Mouse (Mus musculus): ENCODE results near the gene Slx4ip. TPM values are rescaled to one million over a fixed set of nuclear protein-coding genes. Genes with fewer than 3 reads are reported as not detected.

The Slx4ip gene
- polyA plus RNA-seq, 1 experiment from 2014 or later, result 5.6 TPM

DNA sequence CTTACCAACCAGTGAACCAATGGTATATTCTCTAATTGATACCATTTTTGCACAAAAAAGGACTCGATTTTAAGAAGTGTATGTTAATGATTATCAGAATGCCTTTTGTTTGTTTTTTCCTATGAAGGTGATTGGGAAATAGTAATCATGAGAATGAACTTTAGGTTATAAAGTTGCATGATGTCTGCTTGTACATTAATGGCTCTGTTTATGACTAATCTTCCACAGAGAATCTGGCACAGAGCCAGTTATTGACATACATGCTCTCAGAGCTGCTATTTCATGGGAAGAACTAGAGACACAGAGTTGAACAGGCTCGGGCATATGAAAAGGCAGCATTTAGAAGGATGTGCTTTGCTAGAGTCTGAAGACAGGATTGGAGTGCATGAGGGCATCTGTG is 5.1 kb downstream of the Slx4ip start:
- H3K4me2 ChIP-seq (ENCODE audit: low read depth, low read length), result no peak overlapping the region
- H3K9ac ChIP-seq (ENCODE audit: low read length), result no peak overlapping the region
- no peak overlapping the region for H3K4me3 ChIP-seq (replicated peaks; ENCODE audit: low read length)
- no peak for ATAC-seq (ENCODE audit: insufficient read depth, low FRiP score)
- no peaks in the 10 kb centered on the region for H3K27me3 ChIP-seq (ENCODE audit: control insufficient read depth, insufficient read depth, low read length)
- H3K36me3 ChIP-seq (ENCODE audit: control insufficient read depth, insufficient read depth, low read length), result no peaks in the 10 kb centered on the region
- no peaks in the 10 kb centered on the region for H3K9me3 ChIP-seq (replicated peaks; ENCODE audit: control insufficient read depth, low read length)
- peaks cover 4% of the 10 kb centered on the region; the same call in 1 of the 2 replicates for H3K4me1 ChIP-seq (ENCODE audit: control insufficient read depth, insufficient read depth, low read length)
- 58% methylated on average over 2 of the region's 2 CpGs for WGBS
- H3K27ac ChIP-seq (ENCODE audit: low read length), result no peak overlapping the region

- Histone ChIP-seq H3K4me2 (ENCODE audit: low read depth, low read length) (no peak overlapping the region), H3K4me1 (ENCODE audit: control insufficient read depth, insufficient read depth, low read length) (peaks cover 14% of the 10 kb centered on the region; the same call in 1 of the 2 replicates), H3K4me3 (replicated peaks; ENCODE audit: low read length) (no peak overlapping the region), H3K9ac (ENCODE audit: low read length) (no peak overlapping the region), H3K27ac (ENCODE audit: low read length) (no peak overlapping the region), H3K36me3 (ENCODE audit: control insufficient read depth, insufficient read depth, low read length) (no peaks in the 10 kb centered on the region), H3K27me3 (ENCODE audit: control insufficient read depth, insufficient read depth, low read length) (no peaks in the 10 kb centered on the region), H3K9me3 (replicated peaks; ENCODE audit: control insufficient read depth, low read length) (no peaks in the 10 kb centered on the region)
- WGBS, result 76% methylated on average over 3 of the region's 3 CpGs
- ATAC-seq (ENCODE audit: insufficient read depth, low FRiP score), result no peak
These were observed 17.6 kb downstream of the Slx4ip start for GRCm38 (mm10) chr2:136908596-136908995.

DNA sequence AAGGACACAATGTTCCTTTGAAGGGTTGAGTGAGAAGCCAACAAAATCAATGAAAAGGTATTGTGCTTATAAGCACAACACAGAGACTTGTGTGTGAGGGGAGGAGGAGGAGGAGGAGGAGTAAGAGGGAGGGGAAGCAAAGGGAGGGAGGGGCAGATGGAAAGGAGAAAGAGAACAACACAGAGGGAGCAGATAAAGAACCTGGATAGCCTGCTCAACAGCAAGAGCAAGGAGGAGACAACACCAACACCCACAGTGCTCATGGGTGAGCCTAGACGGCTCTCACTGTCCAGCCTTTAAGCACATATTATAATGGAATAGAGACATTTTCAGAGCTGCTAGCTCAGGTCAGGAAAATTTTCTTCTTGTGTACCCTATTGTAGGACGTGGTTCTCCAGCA is 18.3 kb downstream of the Slx4ip start:
- no peaks in the 10 kb centered on the region for H3K9me3 ChIP-seq (replicated peaks; ENCODE audit: control insufficient read depth, low read length)
- WGBS, result 82% methylated on average over 2 of the region's 2 CpGs
- no peak overlapping the region for H3K27ac ChIP-seq (ENCODE audit: low read length)
- H3K4me1 ChIP-seq (ENCODE audit: control insufficient read depth, insufficient read depth, low read length), result peaks cover 14% of the 10 kb centered on the region; the same call in 1 of the 2 replicates
- no peaks in the 10 kb centered on the region for H3K27me3 ChIP-seq (ENCODE audit: control insufficient read depth, insufficient read depth, low read length)
- no peak overlapping the region for H3K9ac ChIP-seq (ENCODE audit: low read length)
- H3K4me2 ChIP-seq (ENCODE audit: low read depth, low read length), result no peak overlapping the region
- no peaks in the 10 kb centered on the region for H3K36me3 ChIP-seq (ENCODE audit: control insufficient read depth, insufficient read depth, low read length)
- no peak for ATAC-seq (ENCODE audit: insufficient read depth, low FRiP score)
- no peak overlapping the region for H3K4me3 ChIP-seq (replicated peaks; ENCODE audit: low read length)

GRCm38 (mm10) chr2:136911958-136912411 is 21.0 kb downstream of the Slx4ip start:
- no peak overlapping the region for H3K9ac ChIP-seq (ENCODE audit: low read length)
- ATAC-seq (ENCODE audit: insufficient read depth, low FRiP score), result peak; percentile 58; the same call in 1 of the 2 replicates
- WGBS, result 16% methylated on average over 4 of the region's 4 CpGs

GRCm38 (mm10) chr2:136913021-136913420 is 22.0 kb downstream of the Slx4ip start:
- H3K36me3 ChIP-seq (ENCODE audit: control insufficient read depth, insufficient read depth, low read length), result no peaks in the 10 kb centered on the region
- 57% methylated on average over 3 of the region's 3 CpGs for WGBS
- no peaks in the 10 kb centered on the region for H3K9me3 ChIP-seq (replicated peaks; ENCODE audit: control insufficient read depth, low read length)
- no peak overlapping the region for H3K4me2 ChIP-seq (ENCODE audit: low read depth, low read length)
- H3K27me3 ChIP-seq (ENCODE audit: control insufficient read depth, insufficient read depth, low read length), result no peaks in the 10 kb centered on the region
- no peak for ATAC-seq (ENCODE audit: insufficient read depth, low FRiP score)
- H3K27ac ChIP-seq (ENCODE audit: low read length), result peak overlapping the region; percentile 38; the same call in 1 of the 2 replicates
- peaks cover 14% of the 10 kb centered on the region; the same call in 1 of the 2 replicates for H3K4me1 ChIP-seq (ENCODE audit: control insufficient read depth, insufficient read depth, low read length)
- no peak overlapping the region for H3K4me3 ChIP-seq (replicated peaks; ENCODE audit: low read length)
- no peak overlapping the region for H3K9ac ChIP-seq (ENCODE audit: low read length)

More at GRCm38 (mm10) chr2:136911958-136912411, 21.0 kb downstream of the Slx4ip start:
- Histone ChIP-seq H3K36me3 (ENCODE audit: control insufficient read depth, insufficient read depth, low read length) (no peaks in the 10 kb centered on the region), H3K27me3 (ENCODE audit: control insufficient read depth, insufficient read depth, low read length) (no peaks in the 10 kb centered on the region), H3K9me3 (replicated peaks; ENCODE audit: control insufficient read depth, low read length) (no peaks in the 10 kb centered on the region), H3K4me2 (ENCODE audit: low read depth, low read length) (no peak overlapping the region), H3K4me1 (ENCODE audit: control insufficient read depth, insufficient read depth, low read length) (peaks cover 14% of the 10 kb centered on the region; the same call in 1 of the 2 replicates), H3K4me3 (replicated peaks; ENCODE audit: low read length) (no peak overlapping the region), H3K27ac (ENCODE audit: low read length) (peak overlapping the region; percentile 66; the same call in 1 of the 2 replicates)

DNA sequence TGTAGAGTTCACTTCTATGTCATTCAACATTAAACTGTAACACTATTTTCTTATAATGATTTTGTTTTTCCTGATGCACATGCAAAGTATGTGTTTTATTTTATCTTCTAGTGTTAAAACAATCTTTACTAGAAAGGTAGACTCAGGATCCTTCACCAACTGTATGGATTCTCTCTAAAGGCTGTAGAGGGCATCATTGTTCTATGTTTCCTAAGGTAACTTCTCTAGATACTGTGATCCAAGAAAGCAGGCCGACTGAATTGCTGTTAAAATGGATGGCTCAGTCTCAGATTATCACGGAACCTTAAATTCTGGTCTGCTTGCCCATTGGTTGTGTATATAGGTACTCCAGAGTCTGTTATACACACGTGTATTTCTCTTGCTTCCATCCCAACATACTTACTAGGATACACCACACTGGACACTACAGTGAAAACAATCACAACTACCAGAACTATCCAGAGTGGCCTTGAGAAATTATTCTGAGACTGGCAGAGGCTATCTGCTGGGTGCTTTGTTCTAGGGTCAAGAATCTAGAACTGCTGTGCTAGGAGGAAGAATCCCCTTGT is 23.4 kb downstream of the Slx4ip start:
- H3K36me3 ChIP-seq (ENCODE audit: control insufficient read depth, insufficient read depth, low read length), result no peaks in the 10 kb centered on the region
- no peaks in the 10 kb centered on the region for H3K27me3 ChIP-seq (ENCODE audit: control insufficient read depth, insufficient read depth, low read length)
- no peak overlapping the region for H3K4me2 ChIP-seq (ENCODE audit: low read depth, low read length)
- H3K9ac ChIP-seq (ENCODE audit: low read length), result no peak overlapping the region
- H3K4me3 ChIP-seq (replicated peaks; ENCODE audit: low read length), result no peak overlapping the region
- 33% methylated on average over 3 of the region's 3 CpGs for WGBS
- peaks cover 17% of the 10 kb centered on the region; the same call in 1 of the 2 replicates for H3K4me1 ChIP-seq (ENCODE audit: control insufficient read depth, insufficient read depth, low read length)
- no peaks in the 10 kb centered on the region for H3K9me3 ChIP-seq (replicated peaks; ENCODE audit: control insufficient read depth, low read length)
- no peak overlapping the region for H3K27ac ChIP-seq (ENCODE audit: low read length)
- no peak for ATAC-seq (ENCODE audit: insufficient read depth, low FRiP score)

DNA sequence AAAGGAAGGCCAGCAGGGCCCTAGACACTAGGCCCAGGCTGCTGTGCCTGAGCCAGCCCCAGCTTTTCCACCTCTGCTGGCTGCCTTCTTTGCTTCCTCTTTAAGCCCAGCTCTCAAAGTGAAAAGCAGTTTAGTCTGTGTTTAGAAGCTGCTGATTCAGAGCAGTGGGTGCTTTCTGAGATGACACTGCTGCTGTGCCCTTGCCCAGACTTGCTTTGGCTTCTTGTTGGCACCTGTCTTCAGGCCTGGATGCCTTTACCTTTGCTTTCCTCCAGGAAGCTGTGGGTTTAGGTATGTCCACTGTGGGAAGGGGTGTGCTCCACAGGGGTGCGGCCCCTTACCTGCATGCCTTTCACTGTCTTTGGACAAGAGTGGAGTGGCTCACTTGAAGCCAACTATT is 28.4 kb downstream of the Slx4ip start:
- Histone ChIP-seq H3K9me3 (replicated peaks; ENCODE audit: control insufficient read depth, low read length) (no peaks in the 10 kb centered on the region), H3K27me3 (ENCODE audit: control insufficient read depth, insufficient read depth, low read length) (no peaks in the 10 kb centered on the region), H3K4me3 (replicated peaks; ENCODE audit: low read length) (no peak overlapping the region), H3K4me1 (ENCODE audit: control insufficient read depth, insufficient read depth, low read length) (peaks cover 9% of the 10 kb centered on the region), H3K36me3 (ENCODE audit: control insufficient read depth, insufficient read depth, low read length) (no peaks in the 10 kb centered on the region), H3K4me2 (ENCODE audit: low read depth, low read length) (no peak overlapping the region), H3K9ac (ENCODE audit: low read length) (no peak overlapping the region), H3K27ac (ENCODE audit: low read length) (peak overlapping the region; percentile 62)
- 93% methylated on average over 1 of the region's 1 CpGs for WGBS
- peak; percentile 60; the same call in 1 of the 2 replicates for ATAC-seq (ENCODE audit: insufficient read depth, low FRiP score)

GRCm38 (mm10) chr2:136920257-136920993 is 29.4 kb downstream of the Slx4ip start:
- Histone ChIP-seq H3K4me2 (ENCODE audit: low read depth, low read length) (no peak overlapping the region), H3K9ac (ENCODE audit: low read length) (no peak overlapping the region), H3K4me3 (replicated peaks; ENCODE audit: low read length) (no peak overlapping the region), H3K27ac (ENCODE audit: low read length) (peak overlapping the region; percentile 62; the same call in 1 of the 2 replicates), H3K9me3 (replicated peaks; ENCODE audit: control insufficient read depth, low read length) (no peaks in the 10 kb centered on the region), H3K36me3 (ENCODE audit: control insufficient read depth, insufficient read depth, low read length) (no peaks in the 10 kb centered on the region), H3K4me1 (ENCODE audit: control insufficient read depth, insufficient read depth, low read length) (peaks cover 9% of the 10 kb centered on the region), H3K27me3 (ENCODE audit: control insufficient read depth, insufficient read depth, low read length) (no peaks in the 10 kb centered on the region)
- WGBS, result 58% methylated on average over 3 of the region's 3 CpGs
- ATAC-seq (ENCODE audit: insufficient read depth, low FRiP score), result no peak

DNA sequence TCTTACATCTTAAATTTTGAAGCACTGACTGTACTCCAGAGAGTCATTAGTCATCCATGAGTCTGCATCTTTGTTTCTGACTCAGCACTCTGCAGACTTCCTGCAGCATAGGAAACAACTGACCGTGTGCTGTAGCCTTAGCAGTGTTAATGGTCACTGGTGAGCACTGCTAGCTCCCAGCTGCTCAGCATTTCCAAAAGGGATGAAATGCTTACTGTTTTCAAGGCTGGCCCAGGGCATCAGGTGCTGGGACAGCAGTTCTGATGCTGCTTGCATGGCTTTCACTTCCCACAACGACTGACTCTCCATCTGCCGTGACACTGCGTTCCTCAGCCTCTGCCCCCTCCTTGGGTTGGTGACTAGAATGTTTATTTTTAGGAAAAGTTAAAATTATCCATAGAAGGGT is 30.0 kb downstream of the Slx4ip start:
- Histone ChIP-seq H3K9me3 (replicated peaks; ENCODE audit: control insufficient read depth, low read length) (no peaks in the 10 kb centered on the region), H3K27ac (ENCODE audit: low read length) (peak overlapping the region; percentile 62; the same call in 1 of the 2 replicates), H3K27me3 (ENCODE audit: control insufficient read depth, insufficient read depth, low read length) (no peaks in the 10 kb centered on the region), H3K36me3 (ENCODE audit: control insufficient read depth, insufficient read depth, low read length) (no peaks in the 10 kb centered on the region), H3K4me3 (replicated peaks; ENCODE audit: low read length) (no peak overlapping the region), H3K9ac (ENCODE audit: low read length) (no peak overlapping the region), H3K4me1 (ENCODE audit: control insufficient read depth, insufficient read depth, low read length) (peaks cover 9% of the 10 kb centered on the region), H3K4me2 (ENCODE audit: low read depth, low read length) (peak overlapping the region; percentile 6; the same call in 1 of the 2 replicates)
- 36% methylated on average over 4 of the region's 4 CpGs for WGBS
- ATAC-seq (ENCODE audit: insufficient read depth, low FRiP score), result peak; percentile 58

All from stomach, embryonic 16.5 days (tissue).